Mouse (Mus musculus): ENCODE results near the gene Kif13a. TPM values are rescaled to one million over a fixed set of nuclear protein-coding genes. Genes with fewer than 3 reads are reported as not detected.

Kif13a gene
- polyA plus RNA-seq, 1 experiment from 2014 or later, result 21.0 TPM

GRCm38 (mm10) chr13:46776636-46777305, 152.9 kb downstream of the Kif13a start:
- ATAC-seq (ENCODE audit: insufficient number of reproducible peaks, low FRiP score, low TSS enrichment, low read depth), result no peak
- 66% methylated on average over 14 of the region's 14 CpGs for WGBS
- Histone ChIP-seq H3K27me3 (no peaks in the 10 kb centered on the region), H3K9ac (no peak overlapping the region), H3K4me1 (no peaks in the 10 kb centered on the region), H3K4me3 (replicated peaks) (no peak overlapping the region), H3K36me3 (peaks cover 44% of the 10 kb centered on the region), H3K9me3 (replicated peaks) (no peaks in the 10 kb centered on the region), H3K4me2 (replicated peaks) (no peak overlapping the region), H3K27ac (replicated peaks) (no peak overlapping the region)

DNA sequence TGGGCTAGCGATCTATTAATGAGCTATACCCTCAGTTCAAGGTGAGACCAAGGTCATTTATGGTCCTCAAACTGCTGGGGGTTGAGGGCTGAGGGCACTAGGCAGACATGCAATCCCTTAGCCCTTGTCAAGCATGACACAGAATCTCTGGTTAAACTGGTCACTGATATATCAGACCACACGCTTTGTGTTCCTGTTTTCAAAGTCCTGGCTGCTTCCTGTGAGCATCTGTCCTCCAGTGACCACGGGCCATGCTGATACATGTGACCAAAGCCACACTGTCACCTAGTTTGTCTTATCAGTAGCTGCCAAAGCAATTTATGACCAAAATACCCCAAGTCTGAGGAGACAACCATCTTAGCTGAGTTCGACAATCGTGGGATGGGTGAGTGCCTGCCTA, 154.7 kb downstream of the Kif13a start:
- no peak overlapping the region for H3K9ac ChIP-seq
- H3K36me3 ChIP-seq, result peaks cover 60% of the 10 kb centered on the region
- H3K4me1 ChIP-seq, result no peaks in the 10 kb centered on the region
- no peak overlapping the region for H3K4me3 ChIP-seq (replicated peaks)
- no peak for ATAC-seq (ENCODE audit: insufficient number of reproducible peaks, low FRiP score, low TSS enrichment, low read depth)
- H3K27me3 ChIP-seq, result no peaks in the 10 kb centered on the region
- 91% methylated on average over 5 of the region's 5 CpGs for WGBS
- H3K9me3 ChIP-seq (replicated peaks), result no peaks in the 10 kb centered on the region
- no peak overlapping the region for H3K27ac ChIP-seq (replicated peaks)
- H3K4me2 ChIP-seq (replicated peaks), result no peak overlapping the region

DNA sequence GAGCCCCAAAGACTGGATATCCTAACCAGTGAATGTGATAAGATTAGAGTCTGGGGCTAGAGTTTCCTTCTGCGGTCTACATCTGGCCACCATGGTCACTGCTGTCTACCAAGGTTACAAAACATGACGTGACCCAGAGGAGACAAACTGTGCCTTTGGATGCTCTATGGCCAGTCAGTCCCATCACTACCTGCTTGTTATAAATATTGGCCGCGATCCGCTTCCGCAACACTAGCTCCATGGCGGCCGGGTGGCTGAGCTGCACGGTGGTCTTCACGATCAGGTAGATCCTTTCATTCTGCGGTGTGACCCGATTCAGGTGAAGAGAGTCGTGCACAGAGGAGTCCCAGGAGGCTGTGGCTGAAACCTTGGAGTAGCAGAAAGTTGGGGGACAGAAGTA, 157.1 kb downstream of the Kif13a start:
- Histone ChIP-seq H3K27ac (replicated peaks) (no peak overlapping the region), H3K4me1 (no peaks in the 10 kb centered on the region), H3K4me3 (replicated peaks) (no peak overlapping the region), H3K9me3 (replicated peaks) (no peaks in the 10 kb centered on the region), H3K36me3 (peaks cover 73% of the 10 kb centered on the region), H3K9ac (no peak overlapping the region), H3K27me3 (no peaks in the 10 kb centered on the region), H3K4me2 (replicated peaks) (no peak overlapping the region)
- 97% methylated on average over 13 of the region's 13 CpGs for WGBS
- ATAC-seq (ENCODE audit: insufficient number of reproducible peaks, low FRiP score, low TSS enrichment, low read depth), result no peak

- no peak for ATAC-seq (ENCODE audit: insufficient number of reproducible peaks, low FRiP score, low TSS enrichment, low read depth)
- Histone ChIP-seq H3K36me3 (peaks cover 56% of the 10 kb centered on the region), H3K4me2 (replicated peaks) (no peak overlapping the region)
Measured at GRCm38 (mm10) chr13:46765361-46765760, 164.3 kb downstream of the Kif13a start.

DNA sequence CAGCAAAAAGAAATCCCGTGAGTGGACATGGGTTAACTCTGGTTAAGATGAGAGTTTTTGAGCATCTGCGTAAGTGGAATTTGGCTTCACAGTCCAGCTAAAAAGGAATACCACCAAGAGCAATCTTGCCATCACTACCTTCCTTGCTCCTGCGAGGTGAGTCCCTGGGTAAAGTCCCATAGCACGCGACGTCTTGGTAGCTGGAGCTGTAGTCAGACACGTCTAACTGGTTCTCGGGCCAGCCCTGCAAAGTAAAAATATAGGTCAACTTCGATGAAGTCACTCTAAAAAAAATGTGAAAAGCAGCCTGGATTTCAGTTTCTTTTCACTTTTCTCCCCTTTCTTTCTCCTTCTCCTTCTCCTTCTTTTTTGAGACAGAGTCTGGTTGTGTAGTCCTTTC, 166.5 kb downstream of the Kif13a start:
- no peak overlapping the region for H3K27ac ChIP-seq (replicated peaks)
- H3K4me2 ChIP-seq (replicated peaks), result no peak overlapping the region
- no peak overlapping the region for H3K9ac ChIP-seq
- ATAC-seq (ENCODE audit: insufficient number of reproducible peaks, low FRiP score, low TSS enrichment, low read depth), result no peak
- WGBS, result 84% methylated on average over 9 of the region's 9 CpGs
- H3K4me1 ChIP-seq, result no peaks in the 10 kb centered on the region
- H3K4me3 ChIP-seq (replicated peaks), result no peak overlapping the region
- no peaks in the 10 kb centered on the region for H3K27me3 ChIP-seq
- peaks cover 50% of the 10 kb centered on the region for H3K36me3 ChIP-seq
- no peaks in the 10 kb centered on the region for H3K9me3 ChIP-seq (replicated peaks)

More at GRCm38 (mm10) chr13:46765361-46765760, 164.3 kb downstream of the Kif13a start:
- H3K9me3 ChIP-seq (replicated peaks), result no peaks in the 10 kb centered on the region
- no peak overlapping the region for H3K4me3 ChIP-seq (replicated peaks)
- no peaks in the 10 kb centered on the region for H3K27me3 ChIP-seq
- H3K4me1 ChIP-seq, result no peaks in the 10 kb centered on the region
- H3K9ac ChIP-seq, result no peak overlapping the region
- no peak overlapping the region for H3K27ac ChIP-seq (replicated peaks)
- WGBS, result 88% methylated on average over 2 of the region's 2 CpGs

- no peaks in the 10 kb centered on the region for H3K4me1 ChIP-seq
Measured at GRCm38 (mm10) chr13:46760921-46761320, 168.7 kb downstream of the Kif13a start.

DNA sequence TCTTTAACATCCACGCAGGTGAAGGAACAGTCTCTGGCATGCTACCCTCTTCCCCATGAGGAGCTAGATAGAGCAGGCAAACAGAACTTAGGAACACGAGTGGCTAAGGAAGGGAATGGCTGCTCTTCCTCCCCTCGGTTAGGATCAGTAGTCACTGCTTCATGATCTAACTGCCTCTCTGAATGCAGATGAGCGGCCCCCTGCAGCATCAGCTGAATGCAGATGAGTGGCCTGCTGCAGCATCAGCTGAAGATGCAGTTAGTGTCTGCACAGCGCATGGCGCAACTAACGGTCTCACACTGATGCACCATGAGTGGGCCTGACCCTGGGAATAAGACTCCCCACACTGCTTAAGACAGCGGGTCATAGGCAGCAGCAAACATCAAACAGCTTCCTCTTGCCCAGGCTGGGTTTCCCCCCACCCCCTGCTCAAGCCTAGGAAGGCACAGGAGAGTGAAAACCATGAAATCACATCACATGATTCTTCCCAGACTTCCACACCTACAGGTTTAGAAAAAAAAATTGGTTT, 170.3 kb downstream of the Kif13a start:
- no peak for ATAC-seq (ENCODE audit: insufficient number of reproducible peaks, low FRiP score, low TSS enrichment, low read depth)
- Histone ChIP-seq H3K27me3 (no peaks in the 10 kb centered on the region), H3K36me3 (peaks cover 37% of the 10 kb centered on the region; the same call in 1 of the 2 replicates), H3K4me3 (replicated peaks) (no peak overlapping the region), H3K4me2 (replicated peaks) (no peak overlapping the region), H3K27ac (replicated peaks) (no peak overlapping the region), H3K4me1 (no peaks in the 10 kb centered on the region), H3K9me3 (replicated peaks) (no peaks in the 10 kb centered on the region), H3K9ac (no peak overlapping the region)
- WGBS, result 72% methylated on average over 8 of the region's 8 CpGs

More at GRCm38 (mm10) chr13:46760921-46761320, 168.7 kb downstream of the Kif13a start:
- ATAC-seq (ENCODE audit: insufficient number of reproducible peaks, low FRiP score, low TSS enrichment, low read depth), result 0 out of 2 replicates have a peak, but pooled peaks have one; percentile 51
- Histone ChIP-seq H3K4me2 (replicated peaks) (no peak overlapping the region), H3K27me3 (no peaks in the 10 kb centered on the region), H3K9me3 (replicated peaks) (no peaks in the 10 kb centered on the region), H3K36me3 (peaks cover 37% of the 10 kb centered on the region; the same call in 1 of the 2 replicates), H3K27ac (replicated peaks) (peak overlapping the region; percentile 65; the same call in 1 of the 2 replicates), H3K9ac (no peak overlapping the region), H3K4me3 (replicated peaks) (no peak overlapping the region)
- 33% methylated on average over 6 of the region's 6 CpGs for WGBS

DNA sequence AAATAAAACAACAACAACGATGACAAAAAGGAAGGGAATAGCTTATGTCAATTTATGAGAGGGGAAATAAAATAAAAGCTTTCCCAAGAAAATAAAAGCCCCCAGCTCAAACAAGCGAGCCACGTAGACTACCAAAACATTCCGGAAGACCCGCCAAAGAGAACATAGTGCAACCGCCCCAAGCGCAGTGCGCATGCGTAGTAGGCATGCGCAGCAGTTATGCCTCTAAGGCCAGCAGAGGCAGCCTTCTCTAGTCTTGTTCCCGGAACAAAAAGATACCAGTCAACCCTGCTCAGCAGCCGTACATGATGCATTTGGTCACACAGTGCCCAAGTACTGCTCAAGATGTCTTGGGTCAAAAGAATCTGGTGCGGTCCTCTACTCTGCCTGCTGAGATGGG, 171.0 kb downstream of the Kif13a start:
- Histone ChIP-seq H3K36me3 (peaks cover 37% of the 10 kb centered on the region; the same call in 1 of the 2 replicates), H3K4me3 (replicated peaks) (no peak overlapping the region), H3K27ac (replicated peaks) (no peak overlapping the region), H3K9ac (no peak overlapping the region), H3K27me3 (no peaks in the 10 kb centered on the region), H3K9me3 (replicated peaks) (no peaks in the 10 kb centered on the region), H3K4me2 (replicated peaks) (no peak overlapping the region), H3K4me1 (no peaks in the 10 kb centered on the region)
- WGBS, result 96% methylated on average over 13 of the region's 13 CpGs
- ATAC-seq (ENCODE audit: insufficient number of reproducible peaks, low FRiP score, low TSS enrichment, low read depth), result no peak

GRCm38 (mm10) chr13:46757946-46758345, 171.7 kb downstream of the Kif13a start:
- Histone ChIP-seq H3K4me2 (replicated peaks) (no peak overlapping the region), H3K9me3 (replicated peaks) (no peaks in the 10 kb centered on the region), H3K4me1 (no peaks in the 10 kb centered on the region), H3K27me3 (no peaks in the 10 kb centered on the region), H3K4me3 (replicated peaks) (no peak overlapping the region), H3K27ac (replicated peaks) (no peak overlapping the region), H3K36me3 (peaks cover 36% of the 10 kb centered on the region; the same call in 1 of the 2 replicates), H3K9ac (no peak overlapping the region)
- no peak for ATAC-seq (ENCODE audit: insufficient number of reproducible peaks, low FRiP score, low TSS enrichment, low read depth)
- 93% methylated on average over 7 of the region's 7 CpGs for WGBS

DNA sequence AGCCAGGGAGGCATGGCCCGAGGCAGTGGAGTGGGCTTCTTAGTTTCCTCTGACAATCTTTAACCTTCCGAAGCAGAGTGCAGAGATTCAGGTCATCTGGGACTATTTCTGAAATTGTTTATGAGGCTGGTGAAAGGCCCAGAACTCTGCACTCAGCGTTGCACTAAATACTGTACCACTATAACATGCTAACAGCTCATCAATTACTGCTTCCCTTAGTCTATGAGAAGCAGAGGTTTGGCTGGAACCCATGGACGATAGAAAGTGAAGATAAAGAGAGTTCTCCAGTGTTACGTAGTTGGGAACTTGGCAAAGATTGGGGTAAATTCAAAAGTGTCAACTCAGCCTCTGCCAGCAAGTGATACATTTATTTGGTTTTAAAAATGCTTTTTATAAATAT, 176.4 kb downstream of the Kif13a start:
- H3K4me1 ChIP-seq, result no peaks in the 10 kb centered on the region
- no peak for ATAC-seq (ENCODE audit: insufficient number of reproducible peaks, low FRiP score, low TSS enrichment, low read depth)
- no peak overlapping the region for H3K27ac ChIP-seq (replicated peaks)
- no peak overlapping the region for H3K9ac ChIP-seq
- no peaks in the 10 kb centered on the region for H3K27me3 ChIP-seq
- no peak overlapping the region for H3K4me3 ChIP-seq (replicated peaks)
- WGBS, result 79% methylated on average over 5 of the region's 5 CpGs
- no peak overlapping the region for H3K4me2 ChIP-seq (replicated peaks)
- no peaks in the 10 kb centered on the region for H3K9me3 ChIP-seq (replicated peaks)
- peaks cover 42% of the 10 kb centered on the region for H3K36me3 ChIP-seq

DNA sequence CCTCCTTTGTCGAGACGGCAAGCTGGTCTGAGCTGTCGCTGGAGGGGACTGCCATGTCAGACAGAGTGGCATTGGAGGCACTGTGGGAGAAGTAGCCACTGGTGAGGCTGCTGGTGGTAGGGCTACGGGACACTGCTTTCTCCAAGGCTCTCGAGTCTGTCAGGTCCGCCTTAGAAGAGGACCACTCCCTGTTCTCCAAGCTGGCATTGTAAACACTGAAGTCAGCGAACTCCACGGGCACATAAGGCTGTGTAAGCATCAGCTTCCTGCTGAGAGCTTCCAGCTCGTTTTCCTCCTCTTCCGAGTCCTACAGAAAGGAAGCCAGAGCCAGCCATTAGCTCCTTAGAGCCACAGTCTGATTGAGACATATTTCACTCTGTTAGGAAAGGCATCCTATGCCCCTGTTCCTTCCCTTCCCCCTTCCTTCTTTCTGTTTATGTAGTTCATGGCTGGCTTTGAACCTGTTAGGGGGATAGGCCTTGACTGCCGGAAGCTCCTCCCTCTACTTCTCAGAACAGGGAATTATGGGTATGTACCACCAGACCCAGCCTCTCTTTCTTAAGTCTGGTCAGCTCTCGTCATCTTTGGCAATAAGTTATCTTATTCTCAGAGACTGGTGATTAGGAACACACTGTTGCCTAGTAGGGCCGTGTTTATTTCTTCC, 177.0 kb downstream of the Kif13a start:
- Histone ChIP-seq H3K4me2 (replicated peaks) (no peak overlapping the region), H3K4me1 (no peaks in the 10 kb centered on the region), H3K36me3 (peaks cover 42% of the 10 kb centered on the region), H3K27me3 (no peaks in the 10 kb centered on the region), H3K27ac (replicated peaks) (no peak overlapping the region), H3K4me3 (replicated peaks) (no peak overlapping the region), H3K9me3 (replicated peaks) (no peaks in the 10 kb centered on the region), H3K9ac (no peak overlapping the region)
- WGBS, result 83% methylated on average over 13 of the region's 13 CpGs
- no peak for ATAC-seq (ENCODE audit: insufficient number of reproducible peaks, low FRiP score, low TSS enrichment, low read depth)
